Mouse (Mus musculus) hindbrain, embryonic 11.5 days (tissue): ENCODE measurements at regions not wholly inside any gene's neighbourhood (a gene's known extent, or its start where the extent isn't known, plus 50 kb on each side); places are given as distances from the start of the nearest gene placed in this dataset.
A peak's percentile ranks its signal among the peaks of the same experiment; 100 is the strongest.

Source experiments
- ATAC-seq: fragments of 200-750 bp; cut with Nextera tagmentation; 2 replicates; pipeline ENCODE4 v1.8.0; 2017; ENCODE audit warnings: mild to moderate bottlenecking, moderate TSS enrichment, moderate library complexity; ENCODE audit not compliant: low FRiP score
- DNase-seq: peaks from one replicate; pipeline ENCODE4 v3.0.0-alpha.2; 2015; ENCODE audit warnings: low spot score
- H3K27ac ChIP-seq: fragments of 300-500 bp; sonication (generic); 2 replicates; pipeline ENCODE4 v1.5.1; 2014; ENCODE audit warnings: mild to moderate bottlenecking, low read depth, low read length
- H3K27me3 ChIP-seq: fragments of 300-500 bp; sonication (generic); 2 replicates; pipeline ENCODE4 v1.6.1; 2014; ENCODE audit warnings: mild to moderate bottlenecking, low read length, moderate library complexity, mixed read lengths; ENCODE audit not compliant: control insufficient read depth, insufficient read depth
- H3K36me3 ChIP-seq: fragments of 300-500 bp; sonication (generic); 2 replicates; pipeline ENCODE4 v1.6.1; 2014; ENCODE audit warnings: mild to moderate bottlenecking, low read length, moderate library complexity, mixed read lengths; ENCODE audit not compliant: control insufficient read depth, insufficient read depth
- H3K4me1 ChIP-seq: fragments of 300-500 bp; sonication (generic); replicated peaks from 2 replicates; pipeline ENCODE4 v1.6.1; 2014; ENCODE audit warnings: low read length, mixed read lengths; ENCODE audit not compliant: control insufficient read depth, insufficient read depth
- H3K4me2 ChIP-seq: fragments of 300-500 bp; sonication (generic); replicated peaks from 2 replicates; pipeline ENCODE4 v1.6.1; 2014; ENCODE audit warnings: mild to moderate bottlenecking, low read depth, low read length
- H3K4me3 ChIP-seq: fragments of 300-500 bp; sonication (generic); 2 replicates; pipeline ENCODE4 v1.5.1; 2014; ENCODE audit warnings: low read depth, low read length
- H3K9ac ChIP-seq: fragments of 300-500 bp; sonication (generic); 2 replicates; pipeline ENCODE4 v1.6.1; 2014; ENCODE audit warnings: low read depth, low read length
- H3K9me3 ChIP-seq: fragments of 300-500 bp; sonication (generic); 2 replicates; pipeline ENCODE4 v1.6.1; 2016; ENCODE audit warnings: low read length; ENCODE audit not compliant: control insufficient read depth
- WGBS: fragments of 180-500 bp; shearing (Covaris S2); extraction: QIAGEN DNeasy Blood & Tissue Kit; methylation state at CpG from one replicate; pipeline ENCODE4 v1.1.7; 2014; 5-methylcytosine and 5-hydroxymethylcytosine counted together

DNA sequence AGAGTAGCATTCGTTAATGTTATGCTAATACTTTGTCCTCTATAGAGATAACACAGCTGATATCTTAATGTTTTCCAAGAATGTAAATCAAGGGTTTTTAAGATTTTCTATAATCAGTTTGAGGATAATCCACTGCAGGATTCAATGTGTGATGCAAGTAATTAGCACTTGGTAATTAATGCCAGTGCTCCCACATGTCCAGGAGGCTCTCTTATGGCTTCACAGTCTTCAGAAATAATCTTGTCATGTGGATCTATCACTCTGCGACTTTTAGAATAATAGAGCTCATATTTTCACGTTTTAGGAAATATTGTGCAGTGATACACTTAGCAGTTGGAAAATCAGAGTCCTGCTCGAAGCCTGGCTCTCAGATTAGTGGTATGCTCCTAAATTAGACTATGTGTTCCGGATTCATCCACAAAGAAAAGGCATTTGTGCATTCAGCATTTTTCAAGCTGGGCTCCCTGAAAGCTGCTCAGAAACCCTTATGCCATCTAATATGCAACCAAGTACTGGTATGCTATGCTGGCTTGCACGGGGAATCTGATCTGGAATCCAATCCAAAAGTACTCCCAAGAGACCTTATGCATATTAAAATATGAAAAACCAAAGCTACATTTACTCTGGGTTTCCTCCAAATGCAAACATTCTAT, 1302.8 kb upstream of the Tyrp1 start:
- no peak overlapping the region for H3K4me3 ChIP-seq
- WGBS: 73% methylated on average over 6 of the region's 6 CpGs
- no peak overlapping the region for H3K4me2 ChIP-seq
- H3K27ac ChIP-seq: no peak overlapping the region
- no peaks in the 10 kb centered on the region for H3K9me3 ChIP-seq
- no peak for DNase-seq
- no peaks in the 10 kb centered on the region for H3K27me3 ChIP-seq
- no peak overlapping the region for H3K9ac ChIP-seq
- H3K36me3 ChIP-seq: no peaks in the 10 kb centered on the region
- H3K4me1 ChIP-seq: no peaks in the 10 kb centered on the region
- no peak for ATAC-seq

DNA sequence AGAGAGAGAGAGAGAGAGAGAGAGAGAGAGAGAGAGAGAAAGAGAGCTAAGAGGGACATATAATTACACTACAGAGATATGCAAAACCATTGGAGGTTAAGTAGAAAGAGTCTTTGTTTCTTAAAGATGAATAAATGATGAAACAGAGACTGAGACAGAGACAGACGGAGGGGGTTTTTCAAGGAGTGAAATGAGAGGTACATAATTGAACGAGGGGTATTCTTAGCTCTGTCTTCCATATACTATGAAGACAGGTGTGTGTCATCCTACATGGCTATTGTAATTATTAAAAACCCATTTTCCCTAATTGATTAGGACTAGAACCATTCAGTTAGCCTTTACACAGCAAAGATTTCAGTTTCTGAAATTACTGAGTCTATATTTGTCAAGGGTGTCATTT, 1302.2 kb upstream of the Tyrp1 start:
- Histone ChIP-seq H3K36me3 (no peaks in the 10 kb centered on the region), H3K27me3 (no peaks in the 10 kb centered on the region), H3K9ac (no peak overlapping the region), H3K4me2 (no peak overlapping the region), H3K27ac (no peak overlapping the region), H3K4me1 (no peaks in the 10 kb centered on the region), H3K4me3 (no peak overlapping the region), H3K9me3 (no peaks in the 10 kb centered on the region)
- WGBS: 63% methylated on average over 2 of the region's 2 CpGs
- DNase-seq (no peak), ATAC-seq (no peak)

DNA sequence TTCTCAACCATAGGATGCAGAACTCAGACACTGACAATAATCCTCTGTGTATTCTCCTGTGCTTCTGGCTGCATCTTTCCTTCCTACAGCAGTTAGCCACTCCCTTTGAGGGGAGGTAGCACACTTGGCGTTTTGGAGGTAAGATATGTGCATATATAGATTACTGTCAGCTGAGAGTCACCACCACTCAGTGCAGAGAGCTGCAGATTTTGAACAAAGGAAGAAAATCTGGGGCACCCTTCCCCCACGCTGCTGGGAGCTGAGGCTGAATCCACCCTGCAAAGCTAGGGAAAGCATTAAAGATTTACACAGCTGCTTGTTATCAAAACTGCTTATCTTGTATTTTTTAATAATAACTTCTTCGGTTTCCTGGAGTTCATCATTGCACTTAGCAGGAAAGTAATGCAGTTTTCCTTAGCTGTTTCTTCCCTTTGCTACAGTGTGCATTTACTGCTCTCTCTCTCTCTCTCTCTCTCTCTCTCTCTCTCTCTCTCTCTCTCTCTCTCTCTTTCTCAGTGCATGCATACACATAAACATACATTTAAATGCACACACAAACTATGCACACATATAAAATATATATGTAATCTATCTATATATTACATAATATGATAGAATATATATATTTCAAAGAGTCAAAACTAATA, 1301.4 kb upstream of the Tyrp1 start:
- peak; percentile 17 for DNase-seq
- H3K4me1 ChIP-seq: no peaks in the 10 kb centered on the region
- H3K4me3 ChIP-seq: no peak overlapping the region
- H3K4me2 ChIP-seq: no peak overlapping the region
- no peak overlapping the region for H3K27ac ChIP-seq
- no peaks in the 10 kb centered on the region for H3K36me3 ChIP-seq
- H3K9ac ChIP-seq: no peak overlapping the region
- H3K27me3 ChIP-seq: no peaks in the 10 kb centered on the region
- ATAC-seq: peak; percentile 67; the same call in 1 of the 2 replicates
- no peaks in the 10 kb centered on the region for H3K9me3 ChIP-seq
- 46% methylated on average over 3 of the region's 3 CpGs for WGBS

DNA sequence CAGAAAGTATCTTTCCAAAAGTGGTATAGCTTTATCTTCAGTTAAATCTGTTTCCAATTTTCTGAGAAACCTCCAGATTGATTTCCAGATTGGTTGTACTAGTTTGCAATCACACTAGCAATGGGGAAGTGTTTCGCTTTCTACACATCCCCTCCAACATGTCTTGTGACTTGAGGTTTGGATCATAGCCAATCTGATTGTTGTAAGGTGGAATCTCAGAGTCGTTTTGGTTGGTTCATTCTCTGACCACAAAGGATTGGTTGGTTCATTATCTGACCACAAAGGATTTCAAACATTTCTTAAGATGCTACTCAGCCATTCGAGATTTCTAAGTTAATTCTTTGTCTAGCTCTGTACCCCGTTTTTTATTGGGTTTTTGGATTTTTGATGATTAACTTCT, 1288.5 kb upstream of the Tyrp1 start:
- 82% methylated on average over 4 of the region's 4 CpGs for WGBS
- no peak overlapping the region for H3K27ac ChIP-seq

More for the DNA sequence above, 1288.5 kb upstream of the Tyrp1 start:
- Histone ChIP-seq H3K27me3 (no peaks in the 10 kb centered on the region), H3K9ac (no peak overlapping the region), H3K4me2 (no peak overlapping the region), H3K9me3 (no peaks in the 10 kb centered on the region), H3K36me3 (no peaks in the 10 kb centered on the region), H3K4me3 (no peak overlapping the region), H3K4me1 (no peaks in the 10 kb centered on the region)
- ATAC-seq (no peak), DNase-seq (no peak)
